Mouse (Mus musculus) bone marrow macrophage, adult 2 months (primary cell): ENCODE measurements around the gene Cadm1.

ENCODE experiments used
- CTCF ChIP-seq: IDR thresholded peaks from 2 replicates; pipeline ENCODE4 v1.5.1; 2012; ENCODE audit warnings: low read depth, mild to moderate bottlenecking, low read length, moderate library complexity
- POLR2A ChIP-seq: IDR thresholded peaks from 2 replicates; pipeline ENCODE4 v1.6.1; 2012; ENCODE audit warnings: mild to moderate bottlenecking, low read depth, low read length, borderline replicate concordance

- TF ChIP-seq CTCF (no peak), POLR2A (no peak)
These were observed 198.9 kb downstream of the Cadm1 start for GRCm38 (mm10) chr9:47728852-47729251.
